Mouse (Mus musculus): ENCODE data around the gene Camta1.

- TF ChIP-seq CTCF (IDR thresholded peaks at IDR 0.05; ENCODE audit: borderline replicate concordance, control insufficient read depth, extremely low read depth, insufficient read depth, low read length, poor library complexity) (no peak), POLR2A (IDR thresholded peaks at IDR 0.05; ENCODE audit: control insufficient read depth, extremely low read depth, insufficient read depth, low read length, poor library complexity) (no peak)
Observed at GRCm38 (mm10) chr4:151171117-151171516, 690.6 kb downstream of the Camta1 start.
